ENCODE assay signal across 11 mouse cellular contexts in genomic region chr1:84387616-84388015, GRCm38 (mm10). TPM values are rescaled to one million over a fixed set of nuclear protein-coding genes. Genes with fewer than 3 reads are reported as not detected.
DNase-seq lines count a peak whose midpoint lies in the region; ATAC-seq lines count a peak whose summit lies in the region.
"Had no signal": no experiment of that assay in that cellular context is flagged by ENCODE, and none has a peak within 500 bp of the region (broad histone marks: within the 10 kb centered on the region; RNA-seq: fewer than 3 reads in every experiment).

No protein-coding gene starts in this region.

- H3K4me3 ChIP-seq in forebrain, embryonic 16.5 days (replicated peaks; ENCODE audit: low read length), result no peak overlapping the region
- H3K4me3 ChIP-seq: embryonic facial prominence, embryonic 13.5 days; heart, embryonic 10.5 days had no signal

- peak; percentile 27 to 31 for DNase-seq in left cerebral cortex, postnatal 10 days (ENCODE audit: extremely low spot score in 1 of 2, low spot score in 2 of 2)
- no peak for DNase-seq in left cerebral cortex, adult 11 months (ENCODE audit: low spot score)
- peak; percentile 33 for DNase-seq in right cerebral cortex, postnatal 25 days
- no peak for DNase-seq in right cerebral cortex, adult 2 months (ENCODE audit: low spot score in 2 of 2)
- DNase-seq in liver, result no peak
- no peak for DNase-seq in T-cell, adult 2 months (ENCODE audit: low spot score)
- DNase-seq: kidney, postnatal 4 days; liver, postnatal 0 days had no signal

- H3K4me2 ChIP-seq in forebrain, embryonic 16.5 days (ENCODE audit: low read length), result no peak overlapping the region
- H3K4me2 ChIP-seq: embryonic facial prominence, embryonic 13.5 days had no signal

- H3K9me3 ChIP-seq in forebrain, embryonic 16.5 days (ENCODE audit: control insufficient read depth, low read length), result no peaks in the 10 kb centered on the region
- H3K9me3 ChIP-seq: embryonic facial prominence, embryonic 13.5 days; heart, embryonic 10.5 days had no signal

- H3K4me1 ChIP-seq in forebrain, embryonic 16.5 days (replicated peaks; ENCODE audit: control insufficient read depth, insufficient read depth, low read length), result peaks cover 16% of the 10 kb centered on the region
- H3K4me1 ChIP-seq: embryonic facial prominence, embryonic 13.5 days; heart, embryonic 10.5 days had no signal

- peak; percentile 71 for ATAC-seq in forebrain, embryonic 16.5 days
- ATAC-seq: liver, postnatal 0 days had no signal

- 0 out of 2 replicates have a peak, but pooled peaks cover 2% of the 10 kb centered on the region for H3K36me3 ChIP-seq in forebrain, embryonic 16.5 days (ENCODE audit: control insufficient read depth, insufficient read depth)
- H3K36me3 ChIP-seq: embryonic facial prominence, embryonic 13.5 days; heart, embryonic 10.5 days had no signal

- intact Hi-C loops in left cerebral cortex, postnatal 10 days (cut with DNase I), result no loop called here

- no peaks in the 10 kb centered on the region for H3K27me3 ChIP-seq in forebrain, embryonic 16.5 days (replicated peaks; ENCODE audit: control insufficient read depth, insufficient read depth, low read length)
- H3K27me3 ChIP-seq: embryonic facial prominence, embryonic 13.5 days had no signal

- no peak overlapping the region for H3K27ac ChIP-seq in forebrain, embryonic 16.5 days (ENCODE audit: low read length)
- H3K27ac ChIP-seq: embryonic facial prominence, embryonic 13.5 days; heart, embryonic 10.5 days had no signal

- no peak overlapping the region for H3K9ac ChIP-seq in forebrain, embryonic 16.5 days (replicated peaks; ENCODE audit: low read depth, low read length)
- H3K9ac ChIP-seq: embryonic facial prominence, embryonic 13.5 days; liver, postnatal 0 days had no signal

- 46% methylated on average over 4 of the region's 4 CpGs for WGBS in forebrain, embryonic 16.5 days

RNA-seq across cellular contexts. Expression of gene Pid1, which starts 23.6 kb away (rescaled TPM):
- total RNA-seq in left cerebral cortex, postnatal 10 days (2021), result 10 to 100 TPM; 43.8 to 46.0 TPM
- polyA plus RNA-seq in forebrain, embryonic 16.5 days (2015; fragmentation: Nextera tagmentation; extraction: Ambion mirVana), result 58.1 and 67.0 TPM in 2 replicates

Comparison
In these comparisons a context has a peak if more than half of its experiments do, and no peak if none do; other contexts are left out.
1. DNase-seq: peak in left cerebral cortex, postnatal 10 days (2 of 2) and right cerebral cortex, postnatal 25 days (single experiment); none in left cerebral cortex, adult 11 months (single experiment), right cerebral cortex, adult 2 months (0 of 2), liver (single experiment) and T-cell, adult 2 months (single experiment).